Mouse (Mus musculus) stomach, embryonic 16.5 days (tissue): ENCODE data around the gene Anapc15. TPM values are rescaled to one million over a fixed set of nuclear protein-coding genes. Genes with fewer than 3 reads are reported as not detected.

ENCODE experiments used
- ATAC-seq: fragments of 200-750 bp; cut with Nextera tagmentation; 2 replicates; pipeline ENCODE4 v1.8.0; 2017; ENCODE audit warnings: moderate number of reproducible peaks, moderate TSS enrichment; ENCODE audit not compliant: insufficient read depth, low FRiP score
- H3K27ac ChIP-seq: fragments of 300-500 bp; sonication (generic); 2 replicates; pipeline ENCODE4 v1.5.1; 2014; ENCODE audit warnings: low read length
- H3K27me3 ChIP-seq: fragments of 300-500 bp; sonication (generic); 2 replicates; pipeline ENCODE4 v1.6.1; 2014; ENCODE audit warnings: low read length, control low read depth, mixed read lengths; ENCODE audit not compliant: control insufficient read depth, insufficient read depth
- H3K36me3 ChIP-seq: fragments of 300-500 bp; sonication (generic); 2 replicates; pipeline ENCODE4 v1.6.1; 2014; ENCODE audit warnings: low read length; ENCODE audit not compliant: control insufficient read depth, insufficient read depth
- H3K4me1 ChIP-seq: fragments of 300-500 bp; sonication (generic); 2 replicates; pipeline ENCODE4 v1.6.1; 2014; ENCODE audit warnings: low read length, control low read depth, mixed read lengths; ENCODE audit not compliant: control insufficient read depth, insufficient read depth
- H3K4me2 ChIP-seq: fragments of 300-500 bp; sonication (generic); 2 replicates; pipeline ENCODE4 v1.6.1; 2014; ENCODE audit warnings: low read depth, low read length, mixed read lengths
- H3K4me3 ChIP-seq: fragments of 300-500 bp; sonication (generic); replicated peaks from 2 replicates; pipeline ENCODE4 v1.5.1; 2014; ENCODE audit warnings: mild to moderate bottlenecking, low read length
- H3K9ac ChIP-seq: fragments of 300-500 bp; sonication (generic); 2 replicates; pipeline ENCODE4 v1.6.1; 2014; ENCODE audit warnings: low read length
- H3K9me3 ChIP-seq: fragments of 300-500 bp; sonication (generic); replicated peaks from 2 replicates; pipeline ENCODE4 v1.6.1; 2016; ENCODE audit warnings: low read length, control low read depth; ENCODE audit not compliant: control insufficient read depth
- WGBS: fragments of 180-500 bp; shearing (Covaris S2); extraction: QIAGEN DNeasy Blood & Tissue Kit; methylation state at CpG from one replicate; pipeline ENCODE4 v1.1.7; 2014; 5-methylcytosine and 5-hydroxymethylcytosine counted together
- polyA plus RNA-seq: library from polyadenylated mRNA; unstranded; fragments of >200 nt; fragmentation: Nextera tagmentation; extraction: Ambion mirVana; gene quantifications from 2 replicates; pipeline ENCODE4 v1.2.1, GENCODE M21; 2015

Gene Anapc15
- polyA plus RNA-seq, 1 experiment from 2014 or later: 55.9 TPM

DNA sequence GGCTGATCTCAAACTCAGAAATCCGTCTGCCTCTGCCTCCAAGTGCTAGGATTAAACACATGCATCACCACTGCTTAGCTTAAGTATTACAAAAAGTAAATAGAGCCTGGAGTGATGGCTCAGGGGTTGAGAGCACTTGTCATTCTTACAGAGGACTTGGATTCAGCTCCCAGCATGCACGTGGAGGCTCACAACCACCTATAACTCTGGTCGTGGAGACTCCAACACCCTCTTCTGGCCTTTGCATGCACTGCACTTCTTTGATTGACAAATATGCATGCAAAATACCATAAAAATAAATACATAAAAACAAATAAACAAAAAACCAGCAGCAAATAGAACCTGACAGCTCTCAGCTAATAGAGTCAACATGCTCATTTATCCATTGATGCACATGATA lies 1.2 kb upstream of the Anapc15 start:
- Histone ChIP-seq H3K27ac (no peak overlapping the region), H3K9ac (no peak overlapping the region), H3K9me3 (no peaks in the 10 kb centered on the region), H3K4me2 (no peak overlapping the region), H3K4me1 (no peaks in the 10 kb centered on the region; the same call in 1 of the 2 replicates), H3K27me3 (no peaks in the 10 kb centered on the region), H3K36me3 (no peaks in the 10 kb centered on the region), H3K4me3 (no peak overlapping the region)
- 61% methylated on average over 3 of the region's 3 CpGs for WGBS
- ATAC-seq: no peak

DNA sequence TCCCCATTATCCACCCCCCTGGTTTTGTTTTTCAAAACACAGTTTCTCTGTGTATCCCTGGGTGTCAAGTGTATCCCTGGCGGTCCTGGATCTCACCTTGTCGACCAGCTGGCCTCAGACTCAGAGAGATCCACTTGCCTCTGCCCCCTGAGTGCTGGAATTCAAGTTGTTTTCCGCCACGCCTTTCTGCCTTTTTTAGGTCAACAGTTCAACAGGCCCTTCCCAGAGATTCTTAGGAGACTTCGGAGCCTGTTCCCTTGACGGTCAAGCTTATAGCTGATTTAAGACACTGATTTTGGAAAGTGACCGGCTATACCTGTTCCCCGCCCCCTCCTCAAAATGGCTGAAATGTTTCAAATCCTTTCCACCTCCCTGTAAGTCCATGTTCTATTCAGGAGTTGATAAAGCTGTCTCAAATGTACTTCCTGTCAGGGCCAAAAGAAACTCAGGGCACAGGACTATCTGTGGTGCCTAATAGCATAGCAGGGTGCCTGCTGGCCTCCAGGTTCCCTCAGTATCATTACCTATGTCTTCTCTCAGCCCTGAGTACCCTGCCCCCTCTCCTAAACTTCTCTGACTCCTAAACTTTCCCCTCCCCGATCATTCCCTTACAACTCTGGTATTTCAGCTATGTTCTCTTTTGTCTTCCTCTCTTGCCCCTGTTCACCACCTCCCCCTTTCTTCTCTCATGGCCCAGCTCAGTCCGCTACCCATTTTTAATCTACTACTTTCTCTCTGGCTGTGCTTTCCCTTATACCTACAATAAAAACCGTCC lies 3.2 kb downstream of the Anapc15 start:
- no peak overlapping the region for H3K9ac ChIP-seq
- WGBS: 77% methylated on average over 11 of the region's 11 CpGs

DNA sequence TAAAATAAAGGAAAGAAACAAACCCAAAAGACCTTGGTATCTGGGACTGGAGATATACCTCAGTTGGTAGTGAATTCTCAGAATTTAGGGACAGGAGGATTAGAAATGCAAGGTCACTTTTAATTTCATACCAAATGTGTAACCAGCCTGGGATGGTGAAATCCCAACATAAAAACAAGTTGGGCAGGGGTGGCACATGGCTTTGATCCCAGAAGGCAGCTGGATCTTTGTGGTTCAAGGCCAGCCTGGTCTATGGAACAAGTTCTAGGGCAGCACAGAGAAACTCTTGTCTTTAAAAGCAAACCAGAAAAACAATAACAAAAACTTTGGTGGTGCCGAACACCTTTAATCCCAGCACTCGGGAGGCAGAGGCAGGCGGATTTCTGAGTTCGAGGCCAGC lies 4.0 kb downstream of the Anapc15 start:
- Histone ChIP-seq H3K4me2 (no peak overlapping the region), H3K27me3 (no peaks in the 10 kb centered on the region), H3K36me3 (no peaks in the 10 kb centered on the region), H3K27ac (no peak overlapping the region), H3K9me3 (no peaks in the 10 kb centered on the region), H3K4me1 (no peaks in the 10 kb centered on the region), H3K4me3 (no peak overlapping the region), H3K9ac (no peak overlapping the region)
- WGBS: 91% methylated on average over 4 of the region's 4 CpGs
- ATAC-seq: no peak

More for the DNA sequence above, 3.2 kb downstream of the Anapc15 start:
- Histone ChIP-seq H3K9me3 (no peaks in the 10 kb centered on the region), H3K4me1 (no peaks in the 10 kb centered on the region), H3K4me3 (no peak overlapping the region), H3K36me3 (no peaks in the 10 kb centered on the region), H3K27me3 (no peaks in the 10 kb centered on the region), H3K27ac (no peak overlapping the region), H3K4me2 (no peak overlapping the region)
- no peak for ATAC-seq

DNA sequence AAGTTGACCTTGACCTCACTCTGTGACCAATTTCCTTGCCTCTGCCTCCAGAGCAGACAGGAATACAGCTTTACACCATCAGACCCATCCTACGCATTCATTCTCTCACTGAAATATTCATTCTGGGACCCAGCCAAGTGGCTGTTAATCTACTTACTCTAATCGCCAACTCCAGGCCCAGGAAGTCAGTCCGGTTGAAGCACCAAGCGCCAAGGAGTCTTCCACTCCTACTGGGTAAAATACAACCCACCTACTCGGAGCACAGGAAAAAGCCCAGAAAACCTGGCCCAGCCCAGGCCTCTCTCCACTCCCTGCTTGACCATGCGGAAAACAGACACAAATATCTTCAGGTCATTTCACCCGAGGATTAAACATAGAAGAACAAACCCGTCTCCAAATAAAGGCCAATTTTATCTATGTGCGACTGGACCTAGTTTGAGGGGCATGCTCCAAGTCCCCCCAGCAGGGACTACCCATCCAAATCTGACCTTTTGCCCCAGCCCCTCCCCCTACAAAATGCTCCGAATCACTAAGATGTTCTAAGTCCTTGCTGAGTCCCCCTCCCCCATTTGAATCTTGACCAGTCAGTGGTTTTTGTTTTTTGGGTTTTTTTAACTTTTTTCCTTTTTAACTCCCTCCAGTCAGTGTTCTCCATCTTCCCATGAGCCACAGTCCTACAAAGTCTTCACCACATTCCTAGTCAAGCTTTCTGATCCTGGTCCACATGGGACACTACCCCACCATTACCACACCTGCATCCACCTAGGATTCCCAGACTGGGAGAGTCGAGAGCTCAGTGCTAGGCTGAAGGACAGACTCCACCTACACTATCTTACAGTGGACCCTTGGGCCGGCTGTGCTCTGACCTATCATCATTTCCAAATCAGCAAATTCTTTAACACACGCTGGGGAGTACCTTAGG lies 5.0 kb downstream of the Anapc15 start:
- no peaks in the 10 kb centered on the region for H3K36me3 ChIP-seq
- H3K4me2 ChIP-seq: no peak overlapping the region
- ATAC-seq: no peak
- H3K9me3 ChIP-seq: no peaks in the 10 kb centered on the region
- H3K4me1 ChIP-seq: no peaks in the 10 kb centered on the region
- H3K27me3 ChIP-seq: no peaks in the 10 kb centered on the region
- no peak overlapping the region for H3K27ac ChIP-seq
- H3K4me3 ChIP-seq: no peak overlapping the region
- WGBS: 68% methylated on average over 13 of the region's 13 CpGs
- no peak overlapping the region for H3K9ac ChIP-seq

DNA sequence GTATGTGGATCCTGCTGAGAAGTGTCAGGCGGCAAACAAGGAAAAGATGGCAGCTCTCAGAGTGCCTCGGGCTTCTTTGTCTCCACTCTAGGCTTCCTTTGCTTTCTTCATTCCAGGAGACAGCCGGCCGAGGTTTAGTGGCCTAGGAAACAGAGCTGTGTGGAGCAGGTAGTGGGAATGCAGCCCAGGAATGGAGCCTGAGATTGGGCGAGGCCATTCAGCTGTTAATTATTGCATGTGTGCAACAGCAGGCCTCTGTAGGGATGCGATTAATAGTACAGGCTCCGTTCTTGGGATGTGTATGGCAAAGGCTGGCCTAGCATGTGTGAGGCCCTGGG lies 5.6 kb downstream of the Anapc15 start:
- no peak for ATAC-seq
- Histone ChIP-seq H3K27me3 (no peaks in the 10 kb centered on the region), H3K4me3 (no peak overlapping the region), H3K27ac (no peak overlapping the region), H3K4me2 (no peak overlapping the region), H3K9ac (no peak overlapping the region), H3K4me1 (no peaks in the 10 kb centered on the region), H3K9me3 (no peaks in the 10 kb centered on the region), H3K36me3 (no peaks in the 10 kb centered on the region)
- 70% methylated on average over 7 of the region's 7 CpGs for WGBS

DNA sequence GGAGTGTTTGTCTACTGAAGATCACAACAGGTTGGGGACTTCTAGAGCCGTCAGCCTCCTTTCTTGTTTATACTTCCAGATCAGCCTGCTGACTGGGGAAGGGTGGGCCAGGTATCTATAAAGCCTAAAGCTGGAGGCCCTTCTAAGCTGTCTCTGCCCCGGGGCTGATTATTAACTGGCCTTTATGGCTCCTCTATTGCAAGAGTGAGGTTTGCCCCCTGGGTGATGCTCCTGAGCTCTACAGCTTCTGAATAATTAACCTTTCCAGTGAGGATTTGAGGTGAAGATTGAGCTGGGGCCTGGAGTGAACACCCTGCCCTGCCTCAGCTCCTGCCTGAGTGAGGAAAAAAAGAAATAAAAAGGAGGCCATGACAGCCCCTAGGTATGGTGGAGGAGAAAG lies 7.1 kb downstream of the Anapc15 start, which contains the start of gene Folr1:
Folr1 (minus strand) TSS at position 160 of the 400 bp plus-strand sequence.
- no peak within 1 kb of the TSS for H3K4me2 ChIP-seq
- no peak for ATAC-seq
- H3K27me3 ChIP-seq: no peaks in the 10 kb centered on the region
- WGBS: 55% methylated on average over 2 of the region's 2 CpGs
- H3K4me1 ChIP-seq: no peaks in the 10 kb centered on the region
- no peaks in the 10 kb centered on the region for H3K36me3 ChIP-seq
- no peak within 1 kb of the TSS for H3K4me3 ChIP-seq
- H3K27ac ChIP-seq: no peak within 1 kb of the TSS
- no peaks in the 10 kb centered on the region for H3K9me3 ChIP-seq
- H3K9ac ChIP-seq: no peak within 1 kb of the TSS

DNA sequence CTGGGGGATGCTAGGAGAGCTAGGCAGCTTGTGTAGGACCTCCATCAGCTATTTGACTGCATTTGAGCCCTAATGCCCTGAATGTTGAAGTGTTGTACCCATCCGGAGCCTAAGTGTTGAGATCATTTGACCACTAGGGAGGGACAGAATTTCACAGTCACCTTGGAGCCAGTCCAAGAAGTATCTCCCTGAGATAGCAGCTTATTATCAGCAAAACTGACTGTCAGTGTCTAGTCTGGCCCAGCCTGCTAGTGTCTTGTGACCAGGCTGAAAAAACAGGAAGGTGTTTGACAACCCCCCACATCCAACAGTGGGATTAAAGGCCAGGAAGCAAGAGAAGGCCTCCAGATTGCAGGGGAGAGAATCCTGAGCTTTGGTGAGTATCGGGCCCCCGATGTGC lies 7.8 kb downstream of the Anapc15 start:
- no peaks in the 10 kb centered on the region for H3K36me3 ChIP-seq
- H3K27ac ChIP-seq: no peak overlapping the region
- no peaks in the 10 kb centered on the region for H3K9me3 ChIP-seq
- 77% methylated on average over 3 of the region's 3 CpGs for WGBS
- H3K4me3 ChIP-seq: no peak overlapping the region
- H3K4me1 ChIP-seq: no peaks in the 10 kb centered on the region
- no peak for ATAC-seq
- H3K27me3 ChIP-seq: no peaks in the 10 kb centered on the region
- H3K4me2 ChIP-seq: no peak overlapping the region
- H3K9ac ChIP-seq: no peak overlapping the region

DNA sequence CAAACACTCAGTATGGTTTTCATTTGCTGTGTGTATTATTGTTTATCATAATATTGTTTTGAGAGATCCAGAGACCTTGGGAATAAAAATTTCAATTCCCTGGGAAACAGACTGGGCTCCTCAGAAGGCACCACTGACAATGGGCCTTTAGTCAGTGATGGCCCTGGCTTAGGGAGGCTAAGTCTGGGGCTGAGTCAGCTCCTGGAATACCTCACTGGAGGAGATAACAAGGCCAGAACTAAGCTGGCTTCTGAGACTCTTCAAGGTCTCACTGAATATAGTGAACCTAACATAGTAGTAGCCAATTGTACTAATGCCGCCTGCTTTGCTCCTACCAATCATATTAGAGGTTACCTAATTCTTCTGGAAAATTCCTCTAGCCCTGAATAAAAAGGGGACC lies 12.5 kb downstream of the Anapc15 start:
- no peaks in the 10 kb centered on the region for H3K36me3 ChIP-seq
- WGBS: 89% methylated on average over 1 of the region's 1 CpGs
- H3K9ac ChIP-seq: no peak overlapping the region

DNA sequence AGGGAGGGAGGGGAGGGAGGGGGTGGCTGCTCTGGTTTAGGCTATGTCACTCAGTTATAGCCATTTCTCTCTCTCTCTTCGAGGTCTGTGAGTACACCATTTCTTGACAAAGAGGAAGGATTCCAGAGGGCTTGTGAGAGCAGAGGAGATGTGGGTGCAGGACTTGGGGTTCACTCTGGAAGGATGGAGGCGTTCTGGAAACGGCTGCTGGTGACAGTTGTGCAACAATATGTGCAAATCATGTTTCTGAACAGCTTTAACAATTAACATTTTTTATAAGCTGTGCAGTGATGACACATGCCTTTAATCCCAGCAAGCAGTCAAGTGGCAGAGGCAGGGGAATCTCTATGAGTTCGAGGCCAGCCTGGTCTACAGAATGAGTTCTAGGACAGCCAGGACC lies 17.3 kb downstream of the Anapc15 start:
- 74% methylated on average over 4 of the region's 4 CpGs for WGBS
- Histone ChIP-seq H3K4me1 (no peaks in the 10 kb centered on the region), H3K36me3 (no peaks in the 10 kb centered on the region), H3K4me2 (no peak overlapping the region), H3K4me3 (no peak overlapping the region), H3K9ac (no peak overlapping the region), H3K9me3 (no peaks in the 10 kb centered on the region), H3K27me3 (no peaks in the 10 kb centered on the region), H3K27ac (no peak overlapping the region)
- no peak for ATAC-seq

More for the DNA sequence above, 12.5 kb downstream of the Anapc15 start:
- H3K4me3 ChIP-seq: no peak overlapping the region
- H3K4me2 ChIP-seq: no peak overlapping the region
- ATAC-seq: no peak
- H3K9me3 ChIP-seq: no peaks in the 10 kb centered on the region
- H3K27me3 ChIP-seq: no peaks in the 10 kb centered on the region
- no peak overlapping the region for H3K27ac ChIP-seq
- no peaks in the 10 kb centered on the region for H3K4me1 ChIP-seq
